Mouse (Mus musculus): Measurements from ENCODE around the gene Psmc4. TPM values are rescaled to one million over a fixed set of nuclear protein-coding genes. Genes with fewer than 3 reads are reported as not detected.
A peak's percentile ranks its signal among the peaks of the same experiment; 100 is the strongest.

The Psmc4 gene
- polyA plus RNA-seq (2015; fragmentation: Nextera tagmentation; extraction: Ambion mirVana) = 245 and 251 TPM in 2 replicates

DNA sequence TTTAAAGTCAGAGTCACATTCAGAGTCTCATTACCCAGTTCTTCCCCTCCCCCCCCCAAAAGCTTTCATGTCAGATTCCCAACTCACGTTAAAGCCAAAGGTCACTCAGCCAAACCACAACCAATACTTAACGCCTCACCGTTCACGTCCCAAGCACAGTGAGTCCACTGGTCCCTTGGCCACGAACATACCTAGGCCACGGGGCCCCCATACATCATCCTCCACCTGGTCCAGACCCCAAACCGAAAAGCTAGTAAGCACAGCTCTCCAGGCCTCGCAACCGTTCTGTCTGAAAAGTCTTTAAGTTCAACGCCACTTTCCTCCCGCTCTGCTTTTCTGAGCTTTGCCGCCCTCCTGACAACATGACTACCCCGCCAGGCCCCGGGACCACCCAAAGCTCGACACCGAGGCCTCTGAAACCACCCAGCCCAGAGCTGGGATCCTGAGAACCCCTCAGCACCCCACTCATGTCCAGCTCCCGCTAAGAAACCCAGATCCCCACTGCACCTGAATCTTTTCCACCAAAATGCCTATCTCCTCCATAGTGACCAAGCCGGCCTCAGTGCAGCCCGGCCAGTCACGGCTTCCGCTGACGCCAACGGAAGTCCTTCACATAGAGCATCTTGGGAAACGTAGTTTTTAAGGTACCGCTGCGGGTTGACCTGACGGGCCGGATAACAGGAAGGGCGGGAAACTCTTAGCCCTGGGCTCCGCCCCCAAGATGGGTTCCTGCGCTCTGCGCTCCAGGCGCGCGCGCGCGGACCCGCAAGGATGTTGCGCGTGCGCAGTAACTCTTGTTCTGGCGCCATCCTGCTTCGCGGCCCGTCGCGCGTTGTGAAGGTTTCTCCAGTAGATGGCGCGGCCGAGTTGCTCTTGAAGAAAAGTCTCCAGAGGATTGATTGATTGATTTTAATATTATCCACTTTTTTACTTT is at the start of gene Psmc4:
TSS of gene Psmc4 (minus strand) at position 626 of the 934 bp plus-strand sequence.
- Histone ChIP-seq H3K36me3 (ENCODE audit: control insufficient read depth, insufficient read depth, low read length) (peaks cover 8% of the 10 kb centered on the region; the same call in 1 of the 2 replicates), H3K27ac (ENCODE audit: low read length) (no peak within 1 kb of the TSS; the same call in 1 of the 2 replicates), H3K4me3 (replicated peaks; ENCODE audit: low read length) (peak within 1 kb of the TSS; percentile 73), H3K9ac (ENCODE audit: low read length) (peak within 1 kb of the TSS; percentile 87), H3K4me2 (ENCODE audit: low read depth, low read length) (peak within 1 kb of the TSS; percentile 78), H3K4me1 (ENCODE audit: control insufficient read depth, insufficient read depth, low read length) (peaks cover 9% of the 10 kb centered on the region), H3K27me3 (ENCODE audit: control insufficient read depth, insufficient read depth, low read length) (no peaks in the 10 kb centered on the region), H3K9me3 (replicated peaks; ENCODE audit: control insufficient read depth, low read length) (no peaks in the 10 kb centered on the region)
- WGBS = under 1% methylated on average over 52 of the region's 52 CpGs
- ATAC-seq (ENCODE audit: insufficient read depth, low FRiP score) = peak; percentile 97

DNA sequence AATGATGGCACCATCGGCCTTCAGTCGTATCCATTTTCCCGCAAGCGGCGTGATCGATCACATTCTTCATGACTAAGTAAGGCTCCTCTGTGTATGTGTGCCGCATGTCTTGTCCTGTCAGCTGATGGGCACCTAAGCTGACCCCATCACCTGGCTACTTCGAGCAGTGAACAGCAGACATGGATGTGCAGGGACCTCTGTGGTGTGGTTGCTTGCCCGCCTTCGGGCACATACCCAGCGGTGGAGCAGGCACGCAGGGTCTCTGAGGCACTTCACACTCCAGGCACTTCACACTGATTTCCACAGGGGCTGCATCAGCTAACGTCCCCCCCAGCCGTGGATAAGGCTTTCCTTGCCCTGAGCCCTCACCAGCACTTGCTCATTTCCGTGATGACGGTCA is 49.2 kb upstream of the Psmc4 start:
- H3K9ac ChIP-seq (ENCODE audit: low read length) = no peak overlapping the region
- no peak for ATAC-seq (ENCODE audit: insufficient read depth, low FRiP score)
- H3K9me3 ChIP-seq (replicated peaks; ENCODE audit: control insufficient read depth, low read length) = peaks cover 4% of the 10 kb centered on the region; the same call in 1 of the 2 replicates
- H3K27me3 ChIP-seq (ENCODE audit: control insufficient read depth, insufficient read depth, low read length) = no peaks in the 10 kb centered on the region
- H3K36me3 ChIP-seq (ENCODE audit: control insufficient read depth, insufficient read depth, low read length) = no peaks in the 10 kb centered on the region
- no peak overlapping the region for H3K4me2 ChIP-seq (ENCODE audit: low read depth, low read length)
- H3K4me1 ChIP-seq (ENCODE audit: control insufficient read depth, insufficient read depth, low read length) = no peaks in the 10 kb centered on the region
- no peak overlapping the region for H3K27ac ChIP-seq (ENCODE audit: low read length)
- 93% methylated on average over 16 of the region's 16 CpGs for WGBS
- H3K4me3 ChIP-seq (replicated peaks; ENCODE audit: low read length) = no peak overlapping the region

DNA sequence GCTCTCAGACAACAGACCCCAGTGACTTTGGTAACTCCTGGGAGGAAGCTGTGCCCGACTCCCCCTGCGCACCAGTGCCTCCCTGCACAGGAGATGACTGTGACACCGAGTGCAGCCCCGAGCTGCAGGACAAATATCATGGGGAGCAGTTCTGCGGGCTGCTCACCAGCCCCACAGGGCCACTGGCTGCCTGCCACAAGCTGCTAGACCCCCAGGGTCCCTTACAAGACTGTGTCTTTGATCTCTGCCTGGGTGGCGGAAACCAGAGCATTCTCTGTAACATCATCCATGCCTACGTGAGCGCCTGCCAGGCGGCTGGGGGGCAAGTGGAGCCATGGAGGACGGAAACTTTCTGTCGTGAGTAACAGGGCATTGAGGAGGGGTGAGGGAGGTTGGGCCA is 43.6 kb upstream of the Psmc4 start:
- no peak overlapping the region for H3K27ac ChIP-seq (ENCODE audit: low read length)
- no peaks in the 10 kb centered on the region for H3K9me3 ChIP-seq (replicated peaks; ENCODE audit: control insufficient read depth, low read length)
- H3K36me3 ChIP-seq (ENCODE audit: control insufficient read depth, insufficient read depth, low read length) = no peaks in the 10 kb centered on the region
- no peaks in the 10 kb centered on the region for H3K27me3 ChIP-seq (ENCODE audit: control insufficient read depth, insufficient read depth, low read length)
- no peak overlapping the region for H3K4me2 ChIP-seq (ENCODE audit: low read depth, low read length)
- WGBS = 45% methylated on average over 11 of the region's 11 CpGs
- H3K4me1 ChIP-seq (ENCODE audit: control insufficient read depth, insufficient read depth, low read length) = no peaks in the 10 kb centered on the region
- no peak for ATAC-seq (ENCODE audit: insufficient read depth, low FRiP score)
- no peak overlapping the region for H3K9ac ChIP-seq (ENCODE audit: low read length)
- H3K4me3 ChIP-seq (replicated peaks; ENCODE audit: low read length) = no peak overlapping the region

DNA sequence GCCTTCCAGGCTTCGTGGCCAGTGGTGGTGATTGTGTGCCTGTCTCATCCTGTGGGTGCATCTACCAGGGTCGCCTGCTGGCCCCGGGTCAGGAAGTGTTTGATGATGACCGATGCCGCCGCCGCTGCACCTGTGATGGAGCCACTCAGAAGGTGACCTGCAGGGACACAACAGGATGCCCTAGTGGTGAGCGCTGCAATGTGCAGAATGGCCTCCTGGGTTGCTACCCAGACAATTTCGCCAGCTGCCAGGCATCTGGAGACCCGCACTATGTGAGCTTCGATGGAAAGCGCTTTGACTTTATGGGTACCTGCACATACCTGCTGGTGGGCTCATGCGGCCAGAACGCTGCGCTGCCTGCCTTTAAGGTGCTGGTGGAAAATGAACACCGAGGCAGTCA is 36.3 kb upstream of the Psmc4 start:
- H3K9me3 ChIP-seq (replicated peaks; ENCODE audit: control insufficient read depth, low read length) = no peaks in the 10 kb centered on the region

DNA sequence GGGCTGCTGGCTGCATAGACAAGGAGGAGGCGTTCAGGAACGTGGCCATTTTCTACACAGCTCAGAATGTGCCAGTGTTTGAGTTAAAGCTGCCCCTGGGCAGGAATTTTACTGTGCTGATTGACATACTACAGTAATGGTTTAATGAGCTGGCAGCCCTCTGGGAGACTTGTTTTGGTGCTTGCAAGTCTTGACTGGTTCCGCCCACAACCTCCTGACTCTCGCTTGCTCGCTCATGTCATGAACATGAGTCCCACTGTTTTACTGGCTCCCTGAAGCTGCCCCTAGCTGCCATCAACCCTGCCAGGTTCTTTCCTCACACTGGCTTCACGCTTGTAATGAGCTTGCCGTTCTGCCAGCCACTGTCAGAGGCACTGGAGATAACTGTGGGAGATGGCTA is 34.3 kb upstream of the Psmc4 start:
- Histone ChIP-seq H3K4me2 (ENCODE audit: low read depth, low read length) (no peak overlapping the region), H3K27me3 (ENCODE audit: control insufficient read depth, insufficient read depth, low read length) (no peaks in the 10 kb centered on the region), H3K27ac (ENCODE audit: low read length) (no peak overlapping the region), H3K9me3 (replicated peaks; ENCODE audit: control insufficient read depth, low read length) (no peaks in the 10 kb centered on the region), H3K4me3 (replicated peaks; ENCODE audit: low read length) (no peak overlapping the region), H3K36me3 (ENCODE audit: control insufficient read depth, insufficient read depth, low read length) (no peaks in the 10 kb centered on the region), H3K4me1 (ENCODE audit: control insufficient read depth, insufficient read depth, low read length) (no peaks in the 10 kb centered on the region), H3K9ac (ENCODE audit: low read length) (no peak overlapping the region)
- 72% methylated on average over 7 of the region's 7 CpGs for WGBS
- no peak for ATAC-seq (ENCODE audit: insufficient read depth, low FRiP score)

More for the DNA sequence above, 36.3 kb upstream of the Psmc4 start:
- Histone ChIP-seq H3K36me3 (ENCODE audit: control insufficient read depth, insufficient read depth, low read length) (no peaks in the 10 kb centered on the region), H3K27ac (ENCODE audit: low read length) (no peak overlapping the region), H3K27me3 (ENCODE audit: control insufficient read depth, insufficient read depth, low read length) (no peaks in the 10 kb centered on the region), H3K9ac (ENCODE audit: low read length) (no peak overlapping the region), H3K4me3 (replicated peaks; ENCODE audit: low read length) (no peak overlapping the region), H3K4me2 (ENCODE audit: low read depth, low read length) (no peak overlapping the region), H3K4me1 (ENCODE audit: control insufficient read depth, insufficient read depth, low read length) (no peaks in the 10 kb centered on the region)
- no peak for ATAC-seq (ENCODE audit: insufficient read depth, low FRiP score)
- 81% methylated on average over 16 of the region's 16 CpGs for WGBS

DNA sequence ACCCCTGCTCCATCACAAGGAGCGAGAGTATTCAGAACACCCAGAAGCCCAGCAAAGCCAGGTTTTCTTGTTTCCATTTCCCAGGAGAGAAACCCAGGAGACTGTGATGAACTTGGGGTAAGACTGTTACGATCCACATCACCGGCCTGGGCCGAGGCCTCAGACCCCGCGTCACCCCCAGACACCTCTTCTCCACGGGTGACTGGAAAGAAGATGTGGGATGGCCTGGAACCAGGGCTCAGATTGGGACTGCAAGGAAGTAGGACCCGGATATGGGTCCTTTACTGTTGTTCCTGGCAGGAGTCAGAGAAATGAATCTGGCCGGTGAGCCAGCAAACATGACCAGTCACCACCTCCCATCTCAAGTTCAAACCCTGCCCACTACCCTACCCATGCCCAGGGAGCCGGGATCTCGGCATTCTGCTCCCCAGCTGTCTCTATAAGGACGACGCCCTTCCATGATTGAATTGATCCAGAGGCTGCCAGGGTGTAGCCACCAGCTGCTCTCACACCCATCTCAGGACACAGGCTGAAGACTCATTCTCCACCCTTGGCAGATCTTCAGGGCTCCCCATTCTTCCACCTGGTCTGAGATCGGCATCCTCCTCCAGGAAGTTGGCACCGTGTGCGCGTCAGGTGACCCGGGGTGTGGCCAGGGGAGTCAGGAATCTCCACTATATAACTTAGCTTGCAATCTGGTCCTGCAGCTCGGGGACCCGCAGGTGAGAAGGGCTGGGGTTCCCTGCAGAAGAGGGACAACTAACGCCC is 20.8 kb upstream of the Psmc4 start, which contains the start of gene Fcgbp:
TSS of gene Fcgbp (plus strand) at position 706 of the 768 bp plus-strand sequence.
- ATAC-seq (ENCODE audit: insufficient read depth, low FRiP score) = peak; percentile 65; the same call in 1 of the 2 replicates
- Histone ChIP-seq H3K9ac (ENCODE audit: low read length) (no peak within 1 kb of the TSS; the same call in 1 of the 2 replicates), H3K27ac (ENCODE audit: low read length) (peak within 1 kb of the TSS; percentile 55), H3K4me3 (replicated peaks; ENCODE audit: low read length) (no peak within 1 kb of the TSS; the same call in 1 of the 2 replicates), H3K27me3 (ENCODE audit: control insufficient read depth, insufficient read depth, low read length) (no peaks in the 10 kb centered on the region), H3K36me3 (ENCODE audit: control insufficient read depth, insufficient read depth, low read length) (no peaks in the 10 kb centered on the region), H3K4me1 (ENCODE audit: control insufficient read depth, insufficient read depth, low read length) (0 out of 2 replicates have a peak, but pooled peaks cover 2% of the 10 kb centered on the region), H3K4me2 (ENCODE audit: low read depth, low read length) (0 out of 2 replicates have a peak within 1 kb of the TSS, but pooled peaks have one; percentile 6), H3K9me3 (replicated peaks; ENCODE audit: control insufficient read depth, low read length) (no peaks in the 10 kb centered on the region)
- WGBS = 71% methylated on average over 21 of the region's 21 CpGs

DNA sequence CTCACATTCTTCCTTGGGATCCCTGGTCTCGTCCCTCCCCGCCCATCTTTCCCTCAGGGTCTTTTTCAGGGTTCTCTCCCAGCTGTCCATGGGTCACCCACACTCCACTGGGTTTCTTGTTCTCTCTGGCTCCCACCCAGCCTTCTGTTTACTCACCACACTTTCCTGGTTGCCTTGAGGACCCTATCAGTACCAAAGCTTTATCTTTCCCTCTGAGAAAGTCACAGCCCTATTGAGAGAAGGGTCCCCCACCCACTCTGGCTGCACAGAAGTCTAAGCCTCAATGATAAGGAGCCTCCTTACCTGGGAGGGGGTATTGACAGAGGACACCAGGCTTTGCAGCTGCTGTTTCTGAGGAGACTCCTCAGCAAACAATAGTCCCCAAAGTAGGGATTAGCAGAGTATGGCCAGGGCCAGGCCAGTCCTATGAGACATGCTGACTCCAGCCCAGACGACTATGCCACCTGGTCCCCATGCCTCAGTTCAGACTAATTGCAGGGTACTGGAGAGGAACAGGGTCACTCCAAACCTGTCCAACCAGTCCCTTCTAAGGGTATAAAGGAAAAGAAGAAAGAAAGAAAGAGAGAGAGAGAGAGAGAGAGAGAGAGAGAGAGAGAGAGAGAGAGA is 19.8 kb upstream of the Psmc4 start:
- no peaks in the 10 kb centered on the region for H3K9me3 ChIP-seq (replicated peaks; ENCODE audit: control insufficient read depth, low read length)
- WGBS = 36% methylated on average over 3 of the region's 3 CpGs
- no peak overlapping the region for H3K4me3 ChIP-seq (replicated peaks; ENCODE audit: low read length)
- H3K4me2 ChIP-seq (ENCODE audit: low read depth, low read length) = no peak overlapping the region
- H3K9ac ChIP-seq (ENCODE audit: low read length) = no peak overlapping the region
- 0 out of 2 replicates have a peak, but pooled peaks cover 2% of the 10 kb centered on the region for H3K4me1 ChIP-seq (ENCODE audit: control insufficient read depth, insufficient read depth, low read length)
- peak overlapping the region; percentile 36; the same call in 1 of the 2 replicates for H3K27ac ChIP-seq (ENCODE audit: low read length)
- ATAC-seq (ENCODE audit: insufficient read depth, low FRiP score) = peak; percentile 79
- H3K36me3 ChIP-seq (ENCODE audit: control insufficient read depth, insufficient read depth, low read length) = no peaks in the 10 kb centered on the region
- no peaks in the 10 kb centered on the region for H3K27me3 ChIP-seq (ENCODE audit: control insufficient read depth, insufficient read depth, low read length)

DNA sequence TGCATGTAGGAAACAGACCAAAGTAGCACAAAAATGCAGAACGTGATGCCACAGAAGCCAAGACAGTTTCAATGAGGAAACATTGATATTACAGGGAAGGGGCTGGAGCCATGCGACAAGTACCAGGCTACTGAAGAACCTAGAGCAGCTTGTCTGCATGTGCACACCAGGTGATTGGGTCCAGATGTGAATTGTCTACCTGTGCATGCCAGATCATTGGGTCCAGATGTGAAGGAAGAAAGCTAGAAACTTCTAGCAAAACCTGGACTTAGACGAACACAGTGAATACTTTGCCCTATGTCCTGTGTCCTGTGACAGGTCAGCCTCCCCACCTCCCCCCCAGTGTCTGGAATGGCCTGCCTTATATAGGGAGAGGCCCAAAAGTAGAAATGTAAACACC is 18.8 kb upstream of the Psmc4 start:
- Histone ChIP-seq H3K4me3 (replicated peaks; ENCODE audit: low read length) (no peak overlapping the region), H3K36me3 (ENCODE audit: control insufficient read depth, insufficient read depth, low read length) (no peaks in the 10 kb centered on the region), H3K9me3 (replicated peaks; ENCODE audit: control insufficient read depth, low read length) (no peaks in the 10 kb centered on the region), H3K4me1 (ENCODE audit: control insufficient read depth, insufficient read depth, low read length) (0 out of 2 replicates have a peak, but pooled peaks cover 2% of the 10 kb centered on the region), H3K4me2 (ENCODE audit: low read depth, low read length) (no peak overlapping the region), H3K9ac (ENCODE audit: low read length) (no peak overlapping the region), H3K27ac (ENCODE audit: low read length) (no peak overlapping the region; the same call in 1 of the 2 replicates), H3K27me3 (ENCODE audit: control insufficient read depth, insufficient read depth, low read length) (no peaks in the 10 kb centered on the region)
- peak; percentile 22; the same call in 1 of the 2 replicates for ATAC-seq (ENCODE audit: insufficient read depth, low FRiP score)
- 67% methylated on average over 3 of the region's 3 CpGs for WGBS
